Mouse (Mus musculus): ENCODE measurements around the gene Adamts9.

DNA sequence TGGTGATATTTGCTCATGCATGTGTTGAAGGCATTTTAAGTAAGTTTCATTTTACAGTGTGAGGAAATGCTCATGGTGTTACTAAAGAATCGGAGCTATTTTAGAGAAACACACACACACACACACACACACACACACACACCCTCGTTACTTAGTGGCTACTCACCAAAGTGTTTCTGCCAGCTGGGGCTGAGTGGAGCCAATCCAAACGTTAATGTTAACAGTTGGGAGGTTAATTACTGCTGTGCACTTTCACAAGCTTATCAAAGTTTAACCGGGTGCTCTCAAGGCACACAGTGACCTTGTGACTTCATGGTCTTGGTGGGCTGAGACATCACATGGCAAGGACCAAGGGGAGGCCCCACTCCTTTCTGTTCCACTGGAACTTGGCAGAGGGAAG is 21.4 kb downstream of the Adamts9 start:
- TF ChIP-seq POLR2A (IDR thresholded peaks at IDR 0.05; ENCODE audit: borderline replicate concordance, insufficient read depth, low read length): no peak
- no peak for TF ChIP-seq CTCF (IDR thresholded peaks at IDR 0.05; ENCODE audit: borderline replicate concordance, insufficient read depth, low read depth, low read length)

All from cerebellum, adult 2 months (tissue).